Mouse (Mus musculus): ENCODE measurements around the gene Trpv1.

- no peak for TF ChIP-seq POLR2A (IDR thresholded peaks at IDR 0.05; ENCODE audit: insufficient read depth, low read depth, low read length)
- TF ChIP-seq CTCF (IDR thresholded peaks at IDR 0.05; ENCODE audit: insufficient read depth, low read depth, low read length), result no peak
These were observed 4.0 kb upstream of the Trpv1 start for GRCm38 (mm10) chr11:73230081-73230480.

Measured in olfactory bulb, adult 2 months (tissue).